Mouse (Mus musculus): Measurements from ENCODE around the gene Mfsd12. TPM values are rescaled to one million over a fixed set of nuclear protein-coding genes. Genes with fewer than 3 reads are reported as not detected.

The Mfsd12 gene
- total and polyA plus RNA-seq, 3 experiments: 5.2 to 9.5 (median 7.4) TPM

DNA sequence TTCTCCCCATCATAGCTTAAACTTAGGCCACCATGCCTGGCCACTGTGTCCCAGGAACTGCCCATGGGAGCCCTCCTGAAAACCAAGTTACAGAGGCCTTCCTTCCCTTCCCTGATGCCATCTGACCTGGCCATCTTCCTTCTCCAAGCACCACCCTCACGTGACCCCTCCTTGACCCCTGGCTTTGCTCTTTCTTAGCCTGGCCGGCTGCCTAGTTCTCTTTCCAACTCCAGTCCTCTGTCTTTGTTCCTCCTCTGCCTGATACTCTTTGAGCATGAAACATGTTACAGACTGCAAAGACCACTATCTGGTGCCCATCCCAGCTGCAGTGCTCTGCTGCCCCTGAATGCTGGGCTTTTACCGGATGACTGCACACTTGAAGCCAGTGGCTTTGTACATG lies 32.1 kb downstream of the Mfsd12 start (continued):
- TF ChIP-seq RCOR1 (conservative IDR thresholded peaks at IDR 0.05; ENCODE audit: low read depth, low read length): no peak

DNA sequence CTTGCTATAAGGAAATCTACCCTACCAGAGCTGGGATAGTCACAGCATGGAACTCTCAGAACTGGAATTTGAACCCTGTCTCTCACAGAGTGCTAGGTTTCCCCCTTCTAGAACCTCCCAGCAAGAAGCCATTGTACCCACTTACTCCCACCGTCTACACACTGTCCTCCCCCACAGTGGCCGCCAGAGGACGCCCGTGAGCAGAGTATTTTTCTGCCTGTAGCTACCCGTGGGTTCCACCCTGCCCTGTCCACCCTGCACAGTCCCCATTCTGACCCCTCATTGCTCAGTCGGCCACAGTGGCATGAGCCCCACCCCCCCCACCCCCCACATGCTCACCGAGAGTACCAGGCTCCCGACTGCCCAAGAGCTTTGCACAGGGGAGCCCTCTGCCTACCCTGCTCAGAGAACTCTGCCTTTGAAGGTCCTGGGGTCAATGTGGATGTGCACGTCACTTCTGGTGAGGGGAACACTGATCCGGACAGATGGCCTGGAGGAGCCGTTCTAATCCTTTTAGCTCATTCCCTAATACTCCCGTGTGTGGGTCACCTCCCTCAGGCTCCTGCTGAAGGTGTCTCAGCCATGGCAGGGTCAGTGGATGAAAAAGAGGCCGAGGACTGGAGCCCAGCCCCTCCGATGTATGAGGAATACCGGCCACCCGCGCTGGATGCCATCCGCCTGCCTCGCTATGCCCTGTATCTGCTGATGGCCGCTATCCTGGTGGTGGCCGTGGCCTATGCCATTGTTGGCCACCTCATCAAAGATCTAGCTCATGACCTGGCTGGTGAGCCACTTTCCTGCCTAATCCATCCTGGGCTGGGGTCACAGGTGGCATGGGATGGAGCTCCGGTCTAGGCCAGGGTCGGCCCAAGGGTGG lies 32.7 kb downstream of the Mfsd12 start:
- Histone ChIP-seq H3K27ac (ENCODE audit: insufficient read depth, low read depth) (no peak overlapping the region), H3K4me1 (ENCODE audit: control insufficient read depth in 1 of 2, insufficient read depth in 2 of 2) (peaks cover 6 to 14% of the 10 kb centered on the region in 2 experiments)
- TF ChIP-seq CTCF (conservative IDR thresholded peaks at IDR 0.05 in 1 of 2, IDR thresholded peaks at IDR 0.05 in 1 of 2; ENCODE audit: low read depth in 2 of 2, low read length in 2 of 2) (peak; percentile 88 to 94), USF1 (IDR thresholded peaks at IDR 0.05; ENCODE audit: low read depth, low read length) (no peak), POLR2AphosphoS2 (IDR thresholded peaks at IDR 0.05; ENCODE audit: low read depth, low read length) (peak; percentile 34; the same call in 1 of the 2 replicates), E2F4 (IDR thresholded peaks at IDR 0.05; ENCODE audit: insufficient replicate concordance, low read depth, low read length) (no peak), SMC3 (IDR thresholded peaks at IDR 0.05; ENCODE audit: low read depth, low read length) (peak; percentile 85), RAD21 (IDR thresholded peaks at IDR 0.05; ENCODE audit: low read depth, low read length) (peak; percentile 60)

DNA sequence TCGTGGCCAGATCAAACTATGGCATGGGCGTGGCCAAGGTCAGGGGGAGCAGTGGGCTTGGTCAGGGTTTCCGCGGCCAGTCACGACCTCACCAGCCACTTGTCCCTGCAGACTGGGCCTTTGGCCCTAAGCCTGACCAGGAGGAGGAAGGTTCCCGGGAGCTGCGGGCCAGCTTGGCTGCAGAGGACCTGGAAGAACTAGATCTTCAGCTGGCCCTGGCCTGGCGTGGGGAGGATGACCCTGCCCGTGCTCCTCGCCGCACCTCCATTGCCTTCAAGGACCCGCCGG lies 33.3 kb downstream of the Mfsd12 start:
- H3K9me3 ChIP-seq (replicated peaks; ENCODE audit: low read length): no peaks in the 10 kb centered on the region
- H3K4me2 ChIP-seq (ENCODE audit: insufficient read depth, low read depth, poor library complexity, severe bottlenecking): no peak overlapping the region
- H3K79me2 ChIP-seq (replicated peaks; ENCODE audit: control insufficient read depth, extremely low read depth, insufficient read depth, poor library complexity, severe bottlenecking): peaks cover 6% of the 10 kb centered on the region
- DNase-seq (ENCODE audit: extremely low read depth): no peak
- H3K4me3 ChIP-seq (replicated peaks in 1 of 3; ENCODE audit: low read depth in 2 of 3, low read length in 2 of 3, poor library complexity in 1 of 3): no peak overlapping the region
- H3K9ac ChIP-seq (ENCODE audit: insufficient read depth, low read depth): no peak overlapping the region
- H3K27me3 ChIP-seq (replicated peaks): no peaks in the 10 kb centered on the region
- peaks cover 4 to 8% of the 10 kb centered on the region in 2 experiments for H3K4me1 ChIP-seq (ENCODE audit: control insufficient read depth in 1 of 2, insufficient read depth in 2 of 2)
- TF ChIP-seq TBP (conservative IDR thresholded peaks at IDR 0.05; ENCODE audit: low read depth, low read length) (no peak), EP300 (IDR thresholded peaks at IDR 0.05; ENCODE audit: low read length) (no peak), UBTF (IDR thresholded peaks at IDR 0.05; ENCODE audit: low read depth, low read length) (no peak), PAX5 (IDR thresholded peaks at IDR 0.05; ENCODE audit: low read length) (no peak), SMC3 (IDR thresholded peaks at IDR 0.05; ENCODE audit: low read depth, low read length) (no peak), POLR2A (IDR thresholded peaks at IDR 0.05; ENCODE audit: low read depth, low read length) (no peak), ZMIZ1 (IDR thresholded peaks at IDR 0.05; ENCODE audit: low read depth, low read length) (no peak), TCF12 (IDR thresholded peaks at IDR 0.05; ENCODE audit: low read depth, low read length) (no peak), MAX (IDR thresholded peaks at IDR 0.05; ENCODE audit: low read length) (no peak), MEF2A (IDR thresholded peaks at IDR 0.05; ENCODE audit: borderline replicate concordance, low read depth, low read length) (no peak), CTCF (conservative IDR thresholded peaks at IDR 0.05 in 1 of 2, IDR thresholded peaks at IDR 0.05 in 1 of 2; ENCODE audit: low read depth in 2 of 2, low read length in 2 of 2) (no peak), RAD21 (IDR thresholded peaks at IDR 0.05; ENCODE audit: low read depth, low read length) (no peak), ZKSCAN1 (IDR thresholded peaks at IDR 0.05; ENCODE audit: borderline replicate concordance, low read depth, low read length) (no peak), NRF1 (IDR thresholded peaks at IDR 0.05; ENCODE audit: low read depth, low read length) (no peak), JUND (conservative IDR thresholded peaks at IDR 0.05; ENCODE audit: low read depth, low read length) (no peak), HCFC1 (IDR thresholded peaks at IDR 0.05; ENCODE audit: low read depth, low read length) (no peak), JUN (IDR thresholded peaks at IDR 0.05; ENCODE audit: insufficient read depth, low read depth, low read length) (no peak), POLR2AphosphoS2 (IDR thresholded peaks at IDR 0.05; ENCODE audit: low read depth, low read length) (no peak)
- peaks cover 49 to 69% of the 10 kb centered on the region in 2 experiments for H3K36me3 ChIP-seq (replicated peaks in 1 of 2; ENCODE audit: control insufficient read depth in 1 of 2, insufficient read depth in 1 of 2, low read length in 1 of 2)
- in situ Hi-C loops (cut with MboI; ENCODE audit: low pct_ligation_motif_present, low pct_unique_long_range_greater_than_20kb, low sequenced_read_pairs): no loop called here
- H3K27ac ChIP-seq (ENCODE audit: insufficient read depth, low read depth): no peak overlapping the region
- dilution Hi-C loops (cut with MboI; ENCODE audit: extremely low pct_ligation_motif_present, extremely low pct_unique_long_range_greater_than_20kb, low sequenced_read_pairs): no loop called here

More for the DNA sequence above, 32.7 kb downstream of the Mfsd12 start:
- peak; percentile 51 for DNase-seq (ENCODE audit: extremely low read depth)
- Histone ChIP-seq H3K4me2 (ENCODE audit: insufficient read depth, low read depth, poor library complexity, severe bottlenecking) (no peak overlapping the region), H3K27me3 (replicated peaks) (no peaks in the 10 kb centered on the region), H3K4me3 (replicated peaks in 1 of 3; ENCODE audit: low read depth in 2 of 3, low read length in 2 of 3, poor library complexity in 1 of 3) (no peak overlapping the region), H3K9me3 (replicated peaks; ENCODE audit: low read length) (no peaks in the 10 kb centered on the region), H3K79me2 (replicated peaks; ENCODE audit: control insufficient read depth, extremely low read depth, insufficient read depth, poor library complexity, severe bottlenecking) (peaks cover 12% of the 10 kb centered on the region), H3K36me3 (replicated peaks in 1 of 2; ENCODE audit: control insufficient read depth in 1 of 2, insufficient read depth in 1 of 2, low read length in 1 of 2) (peaks cover 49 to 70% of the 10 kb centered on the region in 2 experiments), H3K9ac (ENCODE audit: insufficient read depth, low read depth) (no peak overlapping the region)
- in situ Hi-C loops (cut with MboI; ENCODE audit: low pct_ligation_motif_present, low pct_unique_long_range_greater_than_20kb, low sequenced_read_pairs) (no loop called here), dilution Hi-C loops (cut with MboI; ENCODE audit: extremely low pct_ligation_motif_present, extremely low pct_unique_long_range_greater_than_20kb, low sequenced_read_pairs) (no loop called here)
